Mouse (Mus musculus) adrenal gland, postnatal 14 days (tissue): ENCODE measurements around the gene Lamb1. TPM values are rescaled to one million over a fixed set of nuclear protein-coding genes. Genes with fewer than 3 reads are reported as not detected.

Source experiments
- total RNA-seq: library from RNA; stranded (reverse); gene quantifications from 2 replicates; pipeline ENCODE4 v1.2.3, GENCODE M21; 2021

The Lamb1 gene
- total RNA-seq, 1 experiment from 2014 or later = 174 TPM

Other genes starting within 250 kb of the Lamb1 start
- gene Fam110c, start 191.4 kb upstream of the Lamb1 start, total RNA-seq = 0.38 and 0.48 TPM in 2 replicates
- gene Gm6993, start 24.5 kb upstream of the Lamb1 start, total RNA-seq = not detected in 2 replicates
- 433 and 455 TPM in 2 replicates for gene Dld, start 86.2 kb downstream of the Lamb1 start, total RNA-seq
- gene Slc26a3, start 125.6 kb downstream of the Lamb1 start, total RNA-seq = 0.41 and 0.48 TPM in 2 replicates
- gene Cbll1, start 234.4 kb downstream of the Lamb1 start, total RNA-seq = 15.9 and 17.0 TPM in 2 replicates